Mouse (Mus musculus): ENCODE measurements at regions not wholly inside any gene's neighbourhood (a gene's known extent, or its start where the extent isn't known, plus 50 kb on each side); places are given as distances from the start of the nearest gene placed in this dataset.

DNA sequence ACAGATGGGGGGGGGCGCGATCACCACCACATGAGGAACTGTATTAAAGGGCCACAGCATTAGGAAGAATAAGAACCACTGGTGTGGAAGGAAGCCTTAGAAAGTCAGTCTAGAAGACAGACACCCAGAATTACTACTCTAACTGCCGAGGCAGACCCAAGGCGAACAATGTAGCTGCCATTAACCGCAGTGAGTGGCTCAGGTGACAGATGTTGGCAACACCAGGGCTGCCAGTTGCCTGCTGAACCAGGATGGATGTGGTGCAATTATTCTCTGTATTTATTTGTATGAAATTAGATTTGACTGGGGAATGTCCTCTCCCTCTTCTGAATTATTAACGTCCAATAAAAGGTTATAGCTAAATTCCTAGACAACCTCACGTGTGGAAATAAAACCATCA, 124.7 kb downstream of the 4930564D02Rik start:
- Histone ChIP-seq H3K4me1 (no peaks in the 10 kb centered on the region), H3K9ac (replicated peaks) (no peak overlapping the region), H3K36me3 (no peaks in the 10 kb centered on the region), H3K27me3 (no peaks in the 10 kb centered on the region), H3K4me3 (no peak overlapping the region), H3K4me2 (replicated peaks) (no peak overlapping the region), H3K27ac (replicated peaks) (no peak overlapping the region), H3K9me3 (no peaks in the 10 kb centered on the region)
- no peak for ATAC-seq (replicated peaks)
- 88% methylated on average over 7 of the region's 7 CpGs for WGBS

DNA sequence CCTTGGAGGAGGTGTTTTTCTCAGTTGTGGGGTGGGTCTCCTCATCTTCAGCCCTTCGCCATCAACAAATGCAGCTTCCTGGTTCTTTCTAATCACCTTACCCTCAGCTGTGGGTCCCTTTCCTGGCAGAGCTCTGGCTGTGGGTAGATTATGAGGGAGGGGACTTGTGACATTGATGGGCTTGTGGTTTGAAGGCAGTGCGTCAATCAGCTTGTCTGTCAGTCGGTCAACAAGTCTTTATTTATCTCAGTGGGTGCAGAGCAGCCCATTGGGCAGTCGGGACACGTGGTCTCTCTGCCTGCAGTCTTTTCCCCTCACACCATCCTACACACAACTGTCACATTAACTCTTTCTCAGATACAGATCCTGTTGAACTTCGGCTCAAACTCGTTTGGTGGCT, 125.2 kb downstream of the 4930564D02Rik start:
- no peak for ATAC-seq (replicated peaks)

DNA sequence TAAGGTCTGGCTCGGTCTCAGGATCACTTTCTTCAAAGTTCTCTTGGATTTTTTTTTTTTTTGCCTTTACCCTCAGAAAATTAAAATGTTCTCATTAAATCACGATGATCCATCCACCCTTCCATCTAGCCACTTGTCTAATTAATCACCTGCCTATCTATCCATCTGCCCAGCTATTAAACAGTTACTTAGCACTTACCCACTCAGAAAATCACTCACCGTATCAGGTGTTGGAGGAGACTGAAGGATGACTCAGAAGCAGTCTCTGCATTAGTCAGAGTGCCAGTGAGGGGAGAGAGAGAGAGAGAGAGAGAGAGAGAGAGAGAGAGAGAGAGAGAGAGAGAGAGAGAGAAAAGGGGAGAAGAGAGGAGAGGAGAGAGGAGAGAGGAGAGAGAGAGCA, 134.1 kb downstream of the 4930564D02Rik start:
- Histone ChIP-seq H3K36me3 (no peaks in the 10 kb centered on the region), H3K4me1 (no peaks in the 10 kb centered on the region), H3K9ac (replicated peaks) (no peak overlapping the region), H3K4me3 (no peak overlapping the region), H3K9me3 (no peaks in the 10 kb centered on the region), H3K27ac (replicated peaks) (no peak overlapping the region), H3K27me3 (no peaks in the 10 kb centered on the region), H3K4me2 (replicated peaks) (no peak overlapping the region)
- no peak for ATAC-seq (replicated peaks)
- 77% methylated on average over 3 of the region's 3 CpGs for WGBS

More for the DNA sequence above, 125.2 kb downstream of the 4930564D02Rik start:
- Histone ChIP-seq H3K36me3 (no peaks in the 10 kb centered on the region), H3K9ac (replicated peaks) (no peak overlapping the region), H3K4me2 (replicated peaks) (no peak overlapping the region), H3K4me1 (no peaks in the 10 kb centered on the region), H3K27ac (replicated peaks) (no peak overlapping the region), H3K4me3 (no peak overlapping the region), H3K27me3 (no peaks in the 10 kb centered on the region), H3K9me3 (no peaks in the 10 kb centered on the region)
- 54% methylated on average over 7 of the region's 7 CpGs for WGBS

GRCm38 (mm10) chr3:105209164-105209563, 142.5 kb downstream of the 4930564D02Rik start:
- Histone ChIP-seq H3K27me3 (no peaks in the 10 kb centered on the region), H3K4me1 (no peaks in the 10 kb centered on the region), H3K4me2 (replicated peaks) (no peak overlapping the region), H3K36me3 (no peaks in the 10 kb centered on the region), H3K9ac (replicated peaks) (no peak overlapping the region), H3K9me3 (no peaks in the 10 kb centered on the region), H3K27ac (replicated peaks) (no peak overlapping the region), H3K4me3 (no peak overlapping the region)
- no peak for ATAC-seq (replicated peaks)
- 63% methylated on average over 5 of the region's 5 CpGs for WGBS

DNA sequence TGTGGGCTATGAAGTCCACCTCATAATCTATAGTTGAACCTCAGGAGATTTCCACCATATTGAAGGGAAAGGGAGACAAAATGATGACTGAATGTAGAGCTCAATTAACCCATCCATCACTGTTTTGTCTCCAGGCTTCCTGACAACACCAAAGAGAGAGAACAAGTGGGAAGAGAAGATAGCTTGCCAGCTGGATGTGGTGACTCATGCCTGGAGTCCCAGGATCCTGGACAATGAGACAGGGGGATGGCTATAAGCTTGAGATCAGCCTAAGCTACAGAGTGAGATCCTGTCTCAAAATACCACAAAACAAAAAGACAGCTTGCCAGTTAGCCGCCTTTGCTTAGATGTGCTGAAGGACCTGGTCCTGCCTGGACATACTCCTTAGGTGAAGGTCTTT, 144.4 kb downstream of the 4930564D02Rik start:
- H3K36me3 ChIP-seq = no peaks in the 10 kb centered on the region
- WGBS = 92% methylated on average over 1 of the region's 1 CpGs
- no peak overlapping the region for H3K27ac ChIP-seq (replicated peaks)
- ATAC-seq (replicated peaks) = no peak
- no peaks in the 10 kb centered on the region for H3K27me3 ChIP-seq
- no peak overlapping the region for H3K4me3 ChIP-seq
- no peaks in the 10 kb centered on the region for H3K9me3 ChIP-seq
- no peak overlapping the region for H3K4me2 ChIP-seq (replicated peaks)
- no peak overlapping the region for H3K9ac ChIP-seq (replicated peaks)
- H3K4me1 ChIP-seq = no peaks in the 10 kb centered on the region

DNA sequence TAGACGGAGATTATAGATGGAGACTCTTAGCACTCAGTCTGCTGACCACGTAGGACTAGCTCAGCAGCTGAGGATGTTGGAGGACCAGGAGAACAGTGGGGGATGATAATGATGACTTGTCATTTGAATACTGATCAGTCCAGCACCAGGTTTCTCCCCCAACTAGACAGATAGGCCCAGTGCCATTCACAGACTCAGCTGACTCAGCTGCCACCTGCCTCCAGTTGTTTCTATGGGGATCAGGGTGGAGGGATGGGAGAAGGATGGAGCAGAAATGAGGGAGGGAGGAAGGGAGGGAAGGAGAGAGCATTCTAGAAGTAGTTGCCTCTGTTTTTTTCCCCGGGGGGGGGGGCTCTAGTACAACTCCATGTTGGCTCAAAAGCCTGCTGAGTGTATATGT, 145.1 kb downstream of the 4930564D02Rik start:
- H3K27ac ChIP-seq (replicated peaks) = no peak overlapping the region
- ATAC-seq (replicated peaks) = no peak
- H3K9ac ChIP-seq (replicated peaks) = no peak overlapping the region
- H3K4me2 ChIP-seq (replicated peaks) = no peak overlapping the region
- no peaks in the 10 kb centered on the region for H3K27me3 ChIP-seq
- H3K9me3 ChIP-seq = no peaks in the 10 kb centered on the region
- H3K4me1 ChIP-seq = no peaks in the 10 kb centered on the region
- no peaks in the 10 kb centered on the region for H3K36me3 ChIP-seq
- no peak overlapping the region for H3K4me3 ChIP-seq
- 67% methylated on average over 3 of the region's 3 CpGs for whole genome bisulfite sequencing

- H3K27ac ChIP-seq (replicated peaks) = no peak overlapping the region
- no peaks in the 10 kb centered on the region for H3K4me1 ChIP-seq
- H3K9me3 ChIP-seq = no peaks in the 10 kb centered on the region
- 78% methylated on average over 4 of the region's 4 CpGs for WGBS
- no peak for ATAC-seq (replicated peaks)
- H3K4me2 ChIP-seq (replicated peaks) = no peak overlapping the region
- H3K27me3 ChIP-seq = no peaks in the 10 kb centered on the region
- H3K36me3 ChIP-seq = no peaks in the 10 kb centered on the region
- no peak overlapping the region for H3K9ac ChIP-seq (replicated peaks)
- H3K4me3 ChIP-seq = no peak overlapping the region
These were observed 148.2 kb downstream of the 4930564D02Rik start for GRCm38 (mm10) chr3:105214867-105215266.

- ATAC-seq (replicated peaks) = no peak
- Histone ChIP-seq H3K9me3 (no peaks in the 10 kb centered on the region), H3K27ac (replicated peaks) (no peak overlapping the region), H3K4me3 (no peak overlapping the region), H3K4me1 (no peaks in the 10 kb centered on the region), H3K4me2 (replicated peaks) (no peak overlapping the region), H3K9ac (replicated peaks) (no peak overlapping the region), H3K36me3 (no peaks in the 10 kb centered on the region), H3K27me3 (no peaks in the 10 kb centered on the region)
- 21% methylated on average over 7 of the region's 7 CpGs for WGBS
These were observed 149.1 kb downstream of the 4930564D02Rik start for GRCm38 (mm10) chr3:105215729-105216128.

- no peaks in the 10 kb centered on the region for H3K4me1 ChIP-seq
- H3K9me3 ChIP-seq = no peaks in the 10 kb centered on the region
- H3K4me3 ChIP-seq = no peak overlapping the region
- ATAC-seq (replicated peaks) = no peak
- H3K36me3 ChIP-seq = no peaks in the 10 kb centered on the region
- WGBS = 62% methylated on average over 3 of the region's 3 CpGs
- no peak overlapping the region for H3K4me2 ChIP-seq (replicated peaks)
- H3K27me3 ChIP-seq = no peaks in the 10 kb centered on the region
- no peak overlapping the region for H3K9ac ChIP-seq (replicated peaks)
- no peak overlapping the region for H3K27ac ChIP-seq (replicated peaks)
These were observed 153.0 kb downstream of the 4930564D02Rik start for GRCm38 (mm10) chr3:105219630-105220029.

GRCm38 (mm10) chr3:105220641-105221040, 154.0 kb downstream of the 4930564D02Rik start:
- Histone ChIP-seq H3K4me1 (no peaks in the 10 kb centered on the region), H3K27ac (replicated peaks) (no peak overlapping the region), H3K4me2 (replicated peaks) (no peak overlapping the region), H3K27me3 (no peaks in the 10 kb centered on the region), H3K36me3 (no peaks in the 10 kb centered on the region), H3K9ac (replicated peaks) (no peak overlapping the region), H3K4me3 (no peak overlapping the region), H3K9me3 (no peaks in the 10 kb centered on the region)
- WGBS = 71% methylated on average over 1 of the region's 1 CpGs
- ATAC-seq (replicated peaks) = no peak

GRCm38 (mm10) chr3:105222925-105223324, 156.3 kb downstream of the 4930564D02Rik start:
- no peak overlapping the region for H3K4me3 ChIP-seq
- H3K27me3 ChIP-seq = no peaks in the 10 kb centered on the region
- 79% methylated on average over 3 of the region's 3 CpGs for WGBS
- H3K4me1 ChIP-seq = no peaks in the 10 kb centered on the region
- no peaks in the 10 kb centered on the region for H3K9me3 ChIP-seq
- H3K36me3 ChIP-seq = no peaks in the 10 kb centered on the region
- H3K27ac ChIP-seq (replicated peaks) = no peak overlapping the region
- ATAC-seq (replicated peaks) = no peak
- H3K9ac ChIP-seq (replicated peaks) = no peak overlapping the region
- no peak overlapping the region for H3K4me2 ChIP-seq (replicated peaks)

- H3K9me3 ChIP-seq = no peaks in the 10 kb centered on the region
- H3K4me1 ChIP-seq = no peaks in the 10 kb centered on the region
- no peak overlapping the region for H3K4me2 ChIP-seq (replicated peaks)
- 68% methylated on average over 4 of the region's 4 CpGs for WGBS
- no peak overlapping the region for H3K9ac ChIP-seq (replicated peaks)
- no peak overlapping the region for H3K27ac ChIP-seq (replicated peaks)
- H3K4me3 ChIP-seq = no peak overlapping the region
- H3K27me3 ChIP-seq = no peaks in the 10 kb centered on the region
- no peak for ATAC-seq (replicated peaks)
- H3K36me3 ChIP-seq = no peaks in the 10 kb centered on the region
These were observed 157.0 kb downstream of the 4930564D02Rik start for GRCm38 (mm10) chr3:105223671-105224070.

DNA sequence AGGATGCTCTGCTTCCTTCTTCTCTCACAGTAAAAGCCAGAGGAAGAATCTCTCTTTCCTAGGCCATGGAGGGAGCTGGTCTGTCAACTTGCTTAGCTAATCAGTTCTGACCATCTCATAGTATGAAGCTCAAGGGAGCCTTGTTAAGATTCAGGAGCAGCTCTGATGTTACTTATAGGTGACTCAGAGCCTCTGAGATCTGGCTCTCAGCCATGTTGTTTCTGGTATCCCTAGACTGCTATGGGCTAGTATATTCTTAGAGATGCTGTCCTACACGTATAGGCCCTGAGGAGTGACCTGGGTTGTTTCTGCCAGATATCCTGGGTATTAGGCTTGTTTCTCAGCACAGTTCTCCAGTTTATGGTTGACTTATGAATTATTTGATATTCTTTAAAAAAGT, 160.9 kb downstream of the 4930564D02Rik start:
- 78% methylated on average over 1 of the region's 1 CpGs for WGBS
- ATAC-seq (replicated peaks) = no peak
- no peaks in the 10 kb centered on the region for H3K27me3 ChIP-seq
- no peaks in the 10 kb centered on the region for H3K4me1 ChIP-seq
- no peak overlapping the region for H3K27ac ChIP-seq (replicated peaks)
- H3K9me3 ChIP-seq = no peaks in the 10 kb centered on the region
- no peak overlapping the region for H3K4me3 ChIP-seq
- H3K9ac ChIP-seq (replicated peaks) = no peak overlapping the region
- no peaks in the 10 kb centered on the region for H3K36me3 ChIP-seq
- H3K4me2 ChIP-seq (replicated peaks) = no peak overlapping the region
